ENCODE assay signal across 18 mouse cellular contexts in the genomic region with DNA sequence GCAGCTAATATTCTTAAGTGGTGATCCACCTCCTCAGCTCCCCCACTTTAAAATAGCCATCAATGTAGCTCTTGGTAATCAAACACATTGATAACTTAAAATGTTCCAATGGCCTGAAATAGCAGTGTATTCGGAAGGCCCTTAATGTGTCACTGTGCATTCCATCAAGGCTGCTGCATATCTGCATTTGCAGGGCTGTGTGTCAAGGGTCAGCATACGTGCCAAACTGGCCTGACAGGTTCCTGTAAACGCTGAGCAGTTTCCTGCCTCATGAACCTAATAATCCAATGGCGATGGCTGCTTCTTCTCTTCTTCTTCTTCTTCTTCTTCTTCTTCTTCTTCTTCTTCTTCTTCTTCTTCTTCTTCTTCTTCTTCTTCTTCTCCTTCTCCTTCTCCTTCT.
"Had no signal": no experiment of that assay in that cellular context is flagged by ENCODE, and none has a peak within 500 bp of the region (broad histone marks: within the 10 kb centered on the region; RNA-seq: fewer than 3 reads in every experiment).

No protein-coding gene starts in this region.

- H3K27me3 ChIP-seq: limb, embryonic 12.5 days; liver, embryonic 13.5 days; neural tube, embryonic 15.5 days had no signal

- H3K4me2 ChIP-seq: limb, embryonic 12.5 days; liver, embryonic 13.5 days; neural tube, embryonic 15.5 days had no signal

- ATAC-seq: hindbrain, postnatal 0 days; liver, postnatal 0 days had no signal

- DNase-seq: kidney, adult 11 months; kidney, adult 9 months; kidney, postnatal 36 days; layer of hippocampus, adult 9-11 months; liver; liver, embryonic 13.5 days; liver, postnatal 0 days; lung, postnatal 14 days; midbrain, embryonic 14.5 days; right cerebral cortex, adult 18-20 months; right cerebral cortex, postnatal 25 days; thymus, postnatal 4 days had no signal

- H3K9me3 ChIP-seq: limb, embryonic 12.5 days; liver, embryonic 13.5 days; neural tube, embryonic 15.5 days had no signal

- H3K36me3 ChIP-seq: limb, embryonic 12.5 days; liver, embryonic 13.5 days; neural tube, embryonic 15.5 days had no signal

- H3K4me3 ChIP-seq: limb, embryonic 12.5 days; liver, embryonic 13.5 days; myocyte; neural tube, embryonic 15.5 days had no signal

- H3K9ac ChIP-seq: limb, embryonic 12.5 days; liver, embryonic 13.5 days; liver, postnatal 0 days; neural tube, embryonic 15.5 days had no signal

- H3K4me1 ChIP-seq: liver, embryonic 13.5 days had no signal

- H3K27ac ChIP-seq: hindbrain, postnatal 0 days; kidney, postnatal 0 days; limb, embryonic 12.5 days; liver, embryonic 13.5 days; macrophage; neural tube, embryonic 15.5 days had no signal
